Mouse (Mus musculus) left cerebral cortex, postnatal 14 days (tissue): Measurements from ENCODE around the gene Ywhab. TPM values are rescaled to one million over a fixed set of nuclear protein-coding genes. Genes with fewer than 3 reads are reported as not detected.

Source experiments
- DNase-seq, 2 experiments: peaks; one replicate each; pipeline ENCODE4 v3.0.0; 2021 to 2022; ENCODE audit warnings: low spot score in 2 of 2, mixed read lengths in 1 of 2
- intact Hi-C: fragments of 180-260 bp; cut with DNase I; formaldehyde crosslinking; loops from one replicate; pipeline ENCODE4 v1.15.1; 2025
- total RNA-seq, 2 experiments: library from RNA; stranded (reverse); gene quantifications; 2 replicates each; pipeline ENCODE4 v1.2.3; 2021

Ywhab gene
- total RNA-seq, 2 experiments from 2014 or later = 510 to 522 TPM

- intact Hi-C loops = no loop called here
- no peak for DNase-seq
Observed at GRCm38 (mm10) chr2:164006932-164007331, 12.2 kb downstream of the Ywhab start.

GRCm38 (mm10) chr2:164007547-164007946 is 12.8 kb downstream of the Ywhab start:
- no peak for DNase-seq
- intact Hi-C loops = no loop called here

GRCm38 (mm10) chr2:164007987-164008545 is 13.3 kb downstream of the Ywhab start:
- intact Hi-C loops = no loop called here
- DNase-seq = no peak

GRCm38 (mm10) chr2:164009227-164009626 is 14.5 kb downstream of the Ywhab start:
- no peak for DNase-seq
- intact Hi-C loops = no loop called here

- intact Hi-C loops = no loop called here
- DNase-seq = no peak
Observed at GRCm38 (mm10) chr2:164010496-164010895, 15.7 kb downstream of the Ywhab start.

- no peak for DNase-seq
- intact Hi-C loops = no loop called here
Observed at GRCm38 (mm10) chr2:164010944-164011343, 16.2 kb downstream of the Ywhab start.

- intact Hi-C loops = no loop called here
- no peak for DNase-seq
Observed at GRCm38 (mm10) chr2:164015304-164015703, 20.5 kb downstream of the Ywhab start.

- no peak for DNase-seq
- intact Hi-C loops = no loop called here
Observed at GRCm38 (mm10) chr2:164018910-164019309, 24.1 kb downstream of the Ywhab start.

GRCm38 (mm10) chr2:164019943-164020342 is 25.2 kb downstream of the Ywhab start:
- DNase-seq = no peak
- intact Hi-C loops = no loop called here

- no peak for DNase-seq
Observed at GRCm38 (mm10) chr2:164022104-164022503, 27.3 kb downstream of the Ywhab start.

GRCm38 (mm10) chr2:164025150-164025549 is 30.4 kb downstream of the Ywhab start, which contains the start of gene Pabpc1l:
Pabpc1l (plus strand) TSS chr2:164025450.
- intact Hi-C loops = no loop called here
- no peak for DNase-seq

More at GRCm38 (mm10) chr2:164022104-164022503, 27.3 kb downstream of the Ywhab start:
- intact Hi-C loops = no loop called here

GRCm38 (mm10) chr2:164031147-164031546 is 36.4 kb downstream of the Ywhab start:
- no peak for DNase-seq
- intact Hi-C loops = no loop called here

- intact Hi-C loops = no loop called here
- no peak for DNase-seq
Observed at GRCm38 (mm10) chr2:164032973-164033372, 38.2 kb downstream of the Ywhab start.

GRCm38 (mm10) chr2:164036520-164037019 is 41.8 kb downstream of the Ywhab start:
- DNase-seq = no peak
- intact Hi-C loops = no loop called here

- DNase-seq = no peak
- intact Hi-C loops = no loop called here
Observed at GRCm38 (mm10) chr2:164038407-164039028, 43.8 kb downstream of the Ywhab start.

- intact Hi-C loops = no loop called here
- no peak for DNase-seq
Observed at GRCm38 (mm10) chr2:164040949-164041348, 46.2 kb downstream of the Ywhab start.

GRCm38 (mm10) chr2:164041523-164041922 is 46.8 kb downstream of the Ywhab start:
- intact Hi-C loops = no loop called here
- no peak for DNase-seq

GRCm38 (mm10) chr2:164047197-164047690 is 52.5 kb downstream of the Ywhab start:
- no peak for DNase-seq
- intact Hi-C loops = no loop called here

GRCm38 (mm10) chr2:164053767-164054166 is 59.0 kb downstream of the Ywhab start:
- no peak for DNase-seq
- intact Hi-C loops = no loop called here

GRCm38 (mm10) chr2:164054671-164055070 is 59.9 kb downstream of the Ywhab start:
- intact Hi-C loops = no loop called here

GRCm38 (mm10) chr2:164059634-164060235 is 65.0 kb downstream of the Ywhab start:
- intact Hi-C loops = no loop called here
- DNase-seq = no peak

More at GRCm38 (mm10) chr2:164054671-164055070, 59.9 kb downstream of the Ywhab start:
- no peak for DNase-seq
